Mouse (Mus musculus) cortical plate, adult 2 months (tissue): ENCODE results near the gene Sobp.

Experiments used
- CTCF ChIP-seq: fragments of 200-500 bp; IDR thresholded peaks from 2 replicates; pipeline ENCODE4 v1.5.1; 2011; ENCODE audit warnings: mild to moderate bottlenecking, control low read depth, low read length; ENCODE audit not compliant: insufficient read depth; ENCODE audit errors: extremely low read depth
- POLR2A ChIP-seq: fragments of 200-500 bp; IDR thresholded peaks from 2 replicates; pipeline ENCODE4 v1.6.1; 2011; ENCODE audit warnings: mild to moderate bottlenecking, low read length, control low read depth; ENCODE audit not compliant: insufficient read depth; ENCODE audit errors: extremely low read depth

DNA sequence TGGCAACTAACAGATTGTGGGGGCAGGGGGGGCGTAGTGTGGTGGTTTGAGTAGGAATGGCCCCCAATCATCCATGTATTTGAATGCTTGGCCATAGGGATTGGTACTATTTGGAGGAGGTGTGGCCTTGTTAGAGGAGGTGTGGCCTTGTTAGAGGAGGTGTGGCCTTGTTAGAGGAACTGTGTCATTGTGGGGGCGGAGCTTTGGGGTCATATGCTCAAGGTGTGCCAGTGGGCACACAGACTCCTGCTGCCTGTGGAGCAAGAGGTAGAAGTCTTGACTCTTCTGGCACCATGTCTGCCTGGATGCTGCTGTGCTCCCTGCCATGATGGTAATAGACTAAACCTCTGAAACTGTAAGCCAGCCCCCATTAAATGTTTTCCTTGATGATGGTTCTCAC lies 25.9 kb upstream of the Sobp start:
- TF ChIP-seq CTCF, result no peak
- TF ChIP-seq POLR2A, result no peak
